Mouse (Mus musculus) embryonic fibroblast, embryonic 13.5 days (primary cell): ENCODE results near the gene Adamts13.

Source experiments
- CTCF ChIP-seq: IDR thresholded peaks from 2 replicates; pipeline ENCODE4 v1.5.1; 2011; ENCODE audit warnings: mild to moderate bottlenecking, control low read depth, low read length, moderate library complexity, borderline replicate concordance; ENCODE audit not compliant: insufficient read depth
- POLR2A ChIP-seq: IDR thresholded peaks from 2 replicates; pipeline ENCODE4 v1.6.1; 2011; ENCODE audit warnings: low read depth, mild to moderate bottlenecking, control low read depth, low read length, moderate library complexity

GRCm38 (mm10) chr2:27025545-27025944, 52.3 kb downstream of the Adamts13 start:
- TF ChIP-seq CTCF (no peak), POLR2A (no peak)
